Mouse (Mus musculus): ENCODE data around the gene Kdm2a. TPM values are rescaled to one million over a fixed set of nuclear protein-coding genes. Genes with fewer than 3 reads are reported as not detected.

Kdm2a gene
- polyA plus RNA-seq, 1 experiment from 2014 or later: 57.2 TPM

DNA sequence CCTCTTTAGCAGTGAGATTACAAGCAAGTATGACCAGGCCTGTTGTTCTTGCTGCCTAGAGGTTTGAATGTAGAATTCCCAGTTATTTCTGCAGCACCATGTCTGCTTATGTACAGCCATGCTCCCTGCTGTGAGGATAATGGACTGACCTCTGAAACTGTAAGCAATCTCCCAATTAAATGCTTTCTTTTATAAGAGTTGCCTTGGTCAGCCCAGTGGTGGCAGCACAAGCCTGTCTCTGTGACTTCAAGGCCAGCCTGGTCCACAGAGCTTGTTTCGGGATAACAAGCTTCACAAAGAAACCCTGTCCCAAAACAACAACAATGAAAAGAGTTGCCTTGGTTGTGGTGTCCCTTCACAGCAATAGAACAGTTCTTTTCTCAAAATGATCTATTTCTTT is 35.7 kb upstream of the Kdm2a start:
- Histone ChIP-seq H3K36me3 (replicated peaks) (peaks cover 16% of the 10 kb centered on the region), H3K4me1 (peaks cover 10% of the 10 kb centered on the region), H3K4me3 (no peak overlapping the region), H3K27me3 (ENCODE audit: poor library complexity, severe bottlenecking) (peaks cover 13% of the 10 kb centered on the region), H3K9me3 (no peaks in the 10 kb centered on the region; the same call in 1 of the 2 replicates), H3K27ac (no peak overlapping the region)
- WGBS: 88% methylated on average over 1 of the region's 1 CpGs
- no peak for DNase-seq (ENCODE audit: extremely low spot score, low spot score)

DNA sequence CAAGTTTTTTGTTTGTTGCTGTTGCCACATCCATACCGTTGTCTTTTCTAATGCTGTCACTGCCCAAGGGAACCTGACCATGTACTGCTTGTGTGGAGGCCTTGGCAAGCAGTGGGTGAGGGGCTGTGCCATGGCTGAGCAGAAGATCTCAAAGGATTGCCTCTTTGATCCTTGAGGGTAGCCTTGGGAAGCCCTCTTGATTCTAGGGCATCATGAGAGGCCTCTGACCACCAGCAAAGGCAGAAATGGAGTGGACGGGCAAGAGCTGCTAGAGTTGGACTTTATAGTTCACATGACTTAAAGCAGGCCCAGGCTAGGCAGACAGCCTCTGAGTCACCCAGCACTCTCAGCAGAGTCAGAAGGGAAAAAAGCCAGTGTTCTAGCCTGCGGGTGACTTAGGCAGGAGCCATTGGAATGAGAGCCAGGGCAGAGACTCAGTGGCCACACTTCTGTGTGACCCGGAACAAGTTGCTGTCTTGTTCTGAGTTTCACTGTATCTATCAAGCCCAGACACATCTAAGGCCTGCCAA is 32.1 kb upstream of the Kdm2a start:
- H3K36me3 ChIP-seq (replicated peaks): peaks cover 30% of the 10 kb centered on the region
- 92% methylated on average over 4 of the region's 4 CpGs for WGBS
- H3K4me1 ChIP-seq: no peaks in the 10 kb centered on the region
- H3K27me3 ChIP-seq (ENCODE audit: poor library complexity, severe bottlenecking): no peaks in the 10 kb centered on the region
- DNase-seq (ENCODE audit: extremely low spot score, low spot score): no peak
- H3K9me3 ChIP-seq: no peaks in the 10 kb centered on the region
- no peak overlapping the region for H3K4me3 ChIP-seq
- no peak overlapping the region for H3K27ac ChIP-seq

DNA sequence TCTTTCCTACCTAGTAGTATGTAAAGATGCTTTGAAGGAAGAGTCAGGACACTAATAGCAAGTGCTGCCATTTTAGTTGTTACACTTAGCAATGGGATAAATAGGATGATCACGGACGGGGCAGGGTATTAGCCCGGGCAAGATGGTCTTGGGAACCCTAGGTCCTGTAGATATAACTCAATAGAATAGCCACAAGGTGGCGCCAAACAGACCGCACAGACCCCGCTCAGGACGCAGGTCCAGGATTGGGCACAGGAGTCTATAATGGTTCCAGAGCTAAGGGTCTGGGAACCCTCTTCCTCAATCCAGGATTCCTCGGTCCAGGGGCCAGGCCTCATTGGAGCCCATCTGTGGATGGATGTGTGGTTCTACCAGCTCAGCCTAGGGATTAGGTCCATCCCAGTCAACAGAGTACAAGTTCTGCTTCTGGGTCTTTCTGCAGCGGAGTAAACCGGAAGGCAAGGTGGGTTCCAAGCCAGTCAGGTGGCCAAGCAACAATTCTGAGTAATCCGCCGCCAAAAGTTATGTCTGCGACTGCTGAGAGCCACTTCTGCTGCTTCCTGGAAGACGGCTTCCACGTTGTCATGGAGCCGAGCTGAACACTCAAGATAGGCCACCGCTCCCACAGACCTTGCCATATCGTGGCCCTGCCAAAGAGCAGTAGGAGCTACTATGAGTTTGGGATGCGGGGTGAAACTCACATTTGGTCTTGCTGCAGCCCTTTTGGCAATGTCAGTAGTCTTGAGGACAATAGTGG is 27.7 kb upstream of the Kdm2a start:
- Histone ChIP-seq H3K27me3 (ENCODE audit: poor library complexity, severe bottlenecking) (no peaks in the 10 kb centered on the region), H3K27ac (no peak overlapping the region), H3K36me3 (replicated peaks) (peaks cover 27% of the 10 kb centered on the region), H3K9me3 (no peaks in the 10 kb centered on the region), H3K4me3 (no peak overlapping the region), H3K4me1 (no peaks in the 10 kb centered on the region)
- DNase-seq (ENCODE audit: extremely low spot score, low spot score): no peak
- 77% methylated on average over 19 of the region's 19 CpGs for WGBS

DNA sequence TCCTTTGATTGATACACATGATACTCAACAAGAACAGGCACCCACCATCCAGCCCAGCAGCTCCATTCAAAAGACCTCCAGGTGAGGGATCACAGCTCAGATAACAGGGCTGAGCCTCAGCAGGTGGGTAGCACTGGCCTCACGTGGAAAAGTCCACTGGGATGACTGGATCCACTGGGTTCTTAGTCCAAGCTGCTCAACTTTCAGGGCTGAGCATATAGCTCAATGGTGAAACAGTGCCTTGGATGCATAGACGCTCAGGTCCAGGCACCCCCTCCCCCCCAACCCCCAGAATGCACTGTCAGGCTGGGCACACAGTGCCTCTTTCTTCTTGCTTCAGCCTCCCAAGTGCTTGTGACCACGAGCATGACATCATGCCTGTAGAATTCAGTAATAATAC is 24.9 kb upstream of the Kdm2a start:
- no peak for DNase-seq (ENCODE audit: extremely low spot score, low spot score)
- H3K9me3 ChIP-seq: no peaks in the 10 kb centered on the region
- H3K27me3 ChIP-seq (ENCODE audit: poor library complexity, severe bottlenecking): no peaks in the 10 kb centered on the region
- no peak overlapping the region for H3K4me3 ChIP-seq
- no peak overlapping the region for H3K27ac ChIP-seq
- 83% methylated on average over 3 of the region's 3 CpGs for WGBS
- peaks cover 23% of the 10 kb centered on the region for H3K36me3 ChIP-seq (replicated peaks)
- no peaks in the 10 kb centered on the region for H3K4me1 ChIP-seq

GRCm38 (mm10) chr19:4422581-4422980 is 24.5 kb upstream of the Kdm2a start:
- Histone ChIP-seq H3K9me3 (no peaks in the 10 kb centered on the region), H3K4me3 (no peak overlapping the region), H3K27me3 (ENCODE audit: poor library complexity, severe bottlenecking) (no peaks in the 10 kb centered on the region), H3K36me3 (replicated peaks) (peaks cover 23% of the 10 kb centered on the region), H3K27ac (no peak overlapping the region), H3K4me1 (no peaks in the 10 kb centered on the region)
- WGBS: 97% methylated on average over 3 of the region's 3 CpGs
- no peak for DNase-seq (ENCODE audit: extremely low spot score, low spot score)

- H3K36me3 ChIP-seq (replicated peaks): peaks cover 9% of the 10 kb centered on the region
- H3K4me3 ChIP-seq: no peak overlapping the region
- WGBS: 87% methylated on average over 8 of the region's 8 CpGs
These were observed 22.2 kb upstream of the Kdm2a start for GRCm38 (mm10) chr19:4420153-4420910.

DNA sequence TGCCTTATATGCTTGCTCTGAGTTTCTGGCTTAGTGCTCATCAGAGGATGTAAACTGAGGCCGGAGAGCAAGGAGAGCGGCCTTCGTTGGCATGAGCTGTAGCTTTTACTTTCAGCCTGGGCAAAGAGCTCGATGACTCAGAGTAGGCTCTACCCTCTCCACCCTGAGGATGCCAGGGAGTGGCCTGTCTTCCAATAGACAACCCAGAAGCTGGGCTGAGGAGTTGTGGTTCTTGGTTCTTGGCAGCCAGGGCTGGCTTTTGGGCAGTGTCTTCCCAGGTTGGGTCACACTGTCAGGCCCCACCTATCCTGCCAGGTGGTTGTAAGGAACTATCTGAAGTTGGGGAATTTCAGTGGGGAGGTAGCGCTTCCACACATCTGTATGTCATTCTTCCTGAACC is 21.6 kb upstream of the Kdm2a start:
- no peak for DNase-seq (ENCODE audit: extremely low spot score, low spot score)
- Histone ChIP-seq H3K27me3 (ENCODE audit: poor library complexity, severe bottlenecking) (no peaks in the 10 kb centered on the region), H3K4me1 (no peaks in the 10 kb centered on the region), H3K36me3 (replicated peaks) (peaks cover 3% of the 10 kb centered on the region), H3K27ac (no peak overlapping the region), H3K4me3 (no peak overlapping the region), H3K9me3 (no peaks in the 10 kb centered on the region)
- WGBS: 90% methylated on average over 5 of the region's 5 CpGs

More at GRCm38 (mm10) chr19:4420153-4420910, 22.2 kb upstream of the Kdm2a start:
- Histone ChIP-seq H3K27me3 (ENCODE audit: poor library complexity, severe bottlenecking) (no peaks in the 10 kb centered on the region), H3K27ac (no peak overlapping the region), H3K9me3 (no peaks in the 10 kb centered on the region), H3K4me1 (no peaks in the 10 kb centered on the region)
- no peak for DNase-seq (ENCODE audit: extremely low spot score, low spot score)

GRCm38 (mm10) chr19:4417713-4418112 is 19.6 kb upstream of the Kdm2a start:
- H3K27me3 ChIP-seq (ENCODE audit: poor library complexity, severe bottlenecking): no peaks in the 10 kb centered on the region
- no peak overlapping the region for H3K4me3 ChIP-seq
- peaks cover 5% of the 10 kb centered on the region; the same call in 1 of the 2 replicates for H3K9me3 ChIP-seq
- no peak for DNase-seq (ENCODE audit: extremely low spot score, low spot score)
- no peak overlapping the region for H3K27ac ChIP-seq
- no peaks in the 10 kb centered on the region for H3K4me1 ChIP-seq
- H3K36me3 ChIP-seq (replicated peaks): no peaks in the 10 kb centered on the region; the same call in 1 of the 2 replicates

DNA sequence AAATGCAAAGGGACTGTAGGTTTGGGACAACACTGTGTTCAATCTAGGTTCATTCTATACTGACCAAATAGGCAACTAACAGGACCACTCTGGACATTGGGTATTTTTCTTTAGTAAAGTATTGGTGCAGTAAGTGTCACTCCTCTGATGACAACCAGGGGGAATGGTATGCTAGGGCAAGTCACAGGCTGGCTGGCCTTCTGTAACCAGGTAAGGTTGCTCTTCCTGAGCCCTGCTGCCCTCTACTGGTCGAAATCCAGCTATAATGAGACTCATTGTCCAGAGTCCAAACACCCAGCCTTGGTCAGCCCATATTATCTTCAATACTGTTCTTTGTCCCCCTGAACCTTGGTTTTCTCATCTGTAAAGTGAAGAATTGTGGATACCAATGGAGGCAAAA is 19.1 kb upstream of the Kdm2a start:
- 0% methylated on average over 1 of the region's 1 CpGs for WGBS
- no peaks in the 10 kb centered on the region for H3K27me3 ChIP-seq (ENCODE audit: poor library complexity, severe bottlenecking)
- DNase-seq (ENCODE audit: extremely low spot score, low spot score): peak; percentile 45
- H3K4me1 ChIP-seq: no peaks in the 10 kb centered on the region
- H3K36me3 ChIP-seq (replicated peaks): no peaks in the 10 kb centered on the region; the same call in 1 of the 2 replicates
- no peak overlapping the region for H3K27ac ChIP-seq
- no peak overlapping the region for H3K4me3 ChIP-seq
- H3K9me3 ChIP-seq: peaks cover 5% of the 10 kb centered on the region; the same call in 1 of the 2 replicates

- WGBS: 83% methylated on average over 1 of the region's 1 CpGs
- no peaks in the 10 kb centered on the region for H3K36me3 ChIP-seq (replicated peaks)
These were observed 16.5 kb upstream of the Kdm2a start for GRCm38 (mm10) chr19:4414631-4415030.

DNA sequence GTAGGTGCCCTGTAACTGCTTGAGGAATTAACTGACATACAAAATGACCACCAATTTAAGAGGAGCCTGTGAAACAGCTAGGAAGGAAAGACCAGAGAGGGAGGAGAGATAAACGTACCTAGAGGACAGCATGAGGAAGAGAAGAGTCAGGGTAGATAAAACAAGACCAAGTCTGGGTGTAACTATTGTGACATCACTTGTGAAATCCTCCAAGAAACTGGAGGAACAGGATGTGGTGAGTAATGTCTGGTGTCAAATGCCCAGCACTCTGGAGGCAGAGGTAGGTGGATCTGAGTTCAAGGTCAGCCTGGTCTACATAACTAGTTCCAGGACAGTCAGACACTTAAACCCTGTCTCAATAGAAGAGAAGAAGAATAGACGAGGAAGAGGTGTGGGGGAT is 11.0 kb upstream of the Kdm2a start:
- no peak for DNase-seq (ENCODE audit: extremely low spot score, low spot score)
- WGBS: 73% methylated on average over 2 of the region's 2 CpGs

More at GRCm38 (mm10) chr19:4414631-4415030, 16.5 kb upstream of the Kdm2a start:
- DNase-seq (ENCODE audit: extremely low spot score, low spot score): no peak
- peaks cover 5% of the 10 kb centered on the region; the same call in 1 of the 2 replicates for H3K9me3 ChIP-seq
- no peaks in the 10 kb centered on the region for H3K4me1 ChIP-seq
- H3K27ac ChIP-seq: no peak overlapping the region
- no peaks in the 10 kb centered on the region for H3K27me3 ChIP-seq (ENCODE audit: poor library complexity, severe bottlenecking)
- no peak overlapping the region for H3K4me3 ChIP-seq

DNA sequence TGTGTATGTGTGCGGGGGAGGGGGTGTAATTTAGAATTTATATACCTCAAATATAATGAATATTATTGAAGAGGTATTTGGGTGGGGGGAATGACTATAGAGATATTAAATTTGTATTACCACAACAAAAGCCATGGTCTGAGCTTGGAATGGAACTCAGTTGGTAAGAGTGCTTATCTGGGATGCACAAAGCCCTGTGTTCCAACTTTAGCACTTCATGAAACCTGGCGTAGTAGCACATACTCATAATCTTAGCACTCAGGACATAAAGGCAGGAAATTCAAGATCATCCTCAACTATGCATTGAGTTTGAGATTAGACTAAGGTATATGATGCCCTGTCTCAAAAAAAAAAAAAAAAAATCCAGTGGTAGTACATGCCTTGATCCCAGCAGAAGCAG is 6.8 kb upstream of the Kdm2a start:
- WGBS: 90% methylated on average over 2 of the region's 2 CpGs
- no peaks in the 10 kb centered on the region for H3K36me3 ChIP-seq (replicated peaks)
- H3K4me1 ChIP-seq: no peaks in the 10 kb centered on the region
- no peaks in the 10 kb centered on the region for H3K27me3 ChIP-seq (ENCODE audit: poor library complexity, severe bottlenecking)
- H3K9me3 ChIP-seq: peaks cover 4% of the 10 kb centered on the region; the same call in 1 of the 2 replicates
- H3K27ac ChIP-seq: no peak overlapping the region
- no peak overlapping the region for H3K4me3 ChIP-seq
- DNase-seq (ENCODE audit: extremely low spot score, low spot score): no peak

More for the DNA sequence above, 11.0 kb upstream of the Kdm2a start:
- Histone ChIP-seq H3K36me3 (replicated peaks) (no peaks in the 10 kb centered on the region), H3K4me1 (no peaks in the 10 kb centered on the region), H3K4me3 (no peak overlapping the region), H3K27me3 (ENCODE audit: poor library complexity, severe bottlenecking) (no peaks in the 10 kb centered on the region), H3K9me3 (peaks cover 5% of the 10 kb centered on the region; the same call in 1 of the 2 replicates), H3K27ac (no peak overlapping the region)

GRCm38 (mm10) chr19:4398959-4399358 is 874 bp upstream of the Kdm2a start:
- peaks cover 4% of the 10 kb centered on the region; the same call in 1 of the 2 replicates for H3K9me3 ChIP-seq
- no peak overlapping the region for H3K27ac ChIP-seq
- WGBS: 70% methylated on average over 4 of the region's 4 CpGs
- DNase-seq (ENCODE audit: extremely low spot score, low spot score): no peak
- peak overlapping the region; percentile 98; the same call in 1 of the 2 replicates for H3K4me3 ChIP-seq
- 0 out of 2 replicates have a peak, but pooled peaks cover 1% of the 10 kb centered on the region for H3K36me3 ChIP-seq (replicated peaks)
- H3K27me3 ChIP-seq (ENCODE audit: poor library complexity, severe bottlenecking): peaks cover 15% of the 10 kb centered on the region; the same call in 1 of the 2 replicates
- peaks cover 29% of the 10 kb centered on the region for H3K4me1 ChIP-seq

Measured in forebrain, embryonic 10.5 days (tissue).